Mouse (Mus musculus): ENCODE measurements around the gene Havcr2.
"Not testable (repeated sequence)": the region's sequence is repeated elsewhere in the genome, so short reads cannot be mapped to it uniquely, and the experiment has no call there.

Havcr2 gene

DNA sequence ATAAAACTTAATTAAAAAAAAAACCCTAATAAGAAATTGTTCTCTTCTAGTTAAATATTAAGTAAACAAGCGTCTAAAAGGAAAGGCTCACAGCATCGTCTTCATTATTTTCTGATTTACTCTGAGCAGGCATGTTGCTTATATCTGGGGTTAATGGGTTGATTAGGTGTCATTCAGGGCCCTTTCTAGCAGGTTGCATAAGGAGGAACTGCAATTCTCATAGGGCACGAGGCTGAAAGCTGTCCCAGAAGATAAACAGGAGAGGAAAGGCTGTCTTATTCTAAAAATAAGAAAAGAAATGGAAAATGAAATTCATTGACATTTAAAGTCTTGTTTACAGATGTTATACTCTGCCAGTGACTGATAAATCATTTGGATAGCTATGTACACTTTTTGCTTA lies 5.2 kb downstream of the Havcr2 start:
- no peak for DNase-seq (ENCODE audit: extremely low spot score)

DNA sequence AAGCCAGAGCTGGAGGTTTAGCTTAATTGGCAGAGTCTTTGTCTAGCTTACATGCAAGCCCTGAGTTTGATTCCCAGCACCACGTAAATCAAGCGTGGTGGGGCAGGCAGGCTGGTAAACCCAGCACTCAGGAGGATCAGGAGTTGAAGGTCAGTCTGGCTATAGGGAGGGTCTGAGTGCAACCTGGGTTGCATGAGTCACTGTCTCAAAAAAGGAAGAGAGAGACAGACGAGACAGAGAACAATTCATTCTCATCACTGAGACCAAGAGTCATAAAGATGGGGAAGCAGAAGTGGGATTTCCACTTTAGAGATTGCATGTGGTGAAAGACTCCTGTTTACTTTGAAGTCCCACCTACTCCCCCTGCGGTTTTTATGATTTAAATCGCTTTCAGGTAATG lies 6.6 kb downstream of the Havcr2 start:
- no peak for DNase-seq (ENCODE audit: extremely low spot score)

DNA sequence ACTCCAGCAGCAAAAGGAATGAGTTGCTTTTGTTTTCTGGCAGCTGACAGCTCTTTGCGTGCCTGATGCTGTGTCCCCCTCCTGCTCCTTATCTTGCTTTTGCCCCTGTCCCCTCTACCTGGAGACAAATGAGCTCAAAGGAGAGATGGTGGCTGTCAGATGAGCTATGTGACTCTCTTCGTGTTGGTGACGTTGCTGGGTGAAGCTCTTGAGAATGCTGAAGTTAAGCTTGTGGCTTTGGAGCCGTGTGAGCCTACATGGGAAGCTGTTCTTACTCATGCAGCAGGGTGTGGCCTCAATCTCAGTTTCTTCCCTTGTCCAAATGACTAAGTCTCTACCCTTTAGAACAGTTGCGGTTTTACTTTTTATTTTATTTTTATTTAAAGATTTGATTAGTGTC lies 7.2 kb downstream of the Havcr2 start:
- DNase-seq (ENCODE audit: extremely low spot score) = no peak

DNA sequence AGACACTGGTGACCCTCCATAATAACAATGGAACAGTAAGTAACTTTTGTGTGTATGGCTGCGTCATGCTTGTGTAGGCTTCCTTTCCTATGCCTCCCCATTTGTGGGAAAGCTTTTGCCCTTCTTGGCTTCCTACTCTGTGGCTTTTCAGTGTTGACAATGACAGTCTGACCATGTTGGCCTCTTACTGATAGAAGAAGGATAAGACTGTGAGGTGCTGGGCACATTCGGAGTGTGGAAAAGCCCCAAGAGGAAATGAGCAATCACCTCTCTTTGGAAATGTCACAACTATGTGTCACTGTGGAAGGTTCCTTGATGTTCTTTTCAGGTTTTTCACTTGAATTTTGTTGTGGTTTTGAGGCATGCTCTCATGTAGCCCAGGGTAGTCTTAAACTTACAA lies 12.1 kb downstream of the Havcr2 start:
- DNase-seq (ENCODE audit: extremely low spot score) = no peak

DNA sequence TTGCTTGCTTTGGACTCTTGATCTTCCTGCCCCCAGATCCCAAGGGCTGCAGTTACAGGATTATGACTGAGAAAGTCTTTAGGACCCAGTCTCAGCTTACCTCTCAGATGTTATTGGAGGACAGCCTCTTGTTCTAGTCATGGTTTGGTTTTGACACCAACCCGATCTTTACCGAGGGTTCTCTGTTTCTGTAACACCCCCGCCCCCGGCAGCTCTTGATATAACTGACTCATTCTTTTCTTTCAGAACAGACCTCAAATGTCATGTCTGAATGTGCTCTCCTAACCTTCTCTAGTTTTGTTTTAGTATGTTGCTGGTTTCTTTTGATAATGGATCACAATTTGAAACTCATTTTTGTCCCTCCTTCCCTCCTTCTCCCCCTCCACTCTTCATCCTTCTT lies 19.5 kb downstream of the Havcr2 start:
- DNase-seq (ENCODE audit: extremely low spot score) = no peak

DNA sequence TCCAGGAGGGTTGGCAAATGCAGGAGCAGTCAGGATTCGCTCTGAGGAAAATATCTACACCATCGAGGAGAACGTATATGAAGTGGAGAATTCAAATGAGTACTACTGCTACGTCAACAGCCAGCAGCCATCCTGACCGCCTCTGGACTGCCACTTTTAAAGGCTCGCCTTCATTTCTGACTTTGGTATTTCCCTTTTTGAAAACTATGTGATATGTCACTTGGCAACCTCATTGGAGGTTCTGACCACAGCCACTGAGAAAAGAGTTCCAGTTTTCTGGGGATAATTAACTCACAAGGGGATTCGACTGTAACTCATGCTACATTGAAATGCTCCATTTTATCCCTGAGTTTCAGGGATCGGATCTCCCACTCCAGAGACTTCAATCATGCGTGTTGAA lies 24.6 kb downstream of the Havcr2 start:
- no peak for DNase-seq (ENCODE audit: extremely low spot score)

DNA sequence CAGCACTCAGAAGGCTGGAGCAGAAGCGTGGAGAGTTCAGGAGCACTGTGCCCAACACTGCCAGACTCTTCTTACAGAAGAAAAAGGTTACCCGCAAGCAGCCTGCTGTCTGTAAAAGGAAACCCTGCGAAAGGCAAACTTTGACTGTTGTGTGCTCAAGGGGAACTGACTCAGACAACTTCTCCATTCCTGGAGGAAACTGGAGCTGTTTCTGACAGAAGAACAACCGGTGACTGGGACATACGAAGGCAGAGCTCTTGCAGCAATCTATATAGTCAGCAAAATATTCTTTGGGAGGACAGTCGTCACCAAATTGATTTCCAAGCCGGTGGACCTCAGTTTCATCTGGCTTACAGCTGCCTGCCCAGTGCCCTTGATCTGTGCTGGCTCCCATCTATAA lies 25.8 kb downstream of the Havcr2 start:
- DNase-seq (ENCODE audit: extremely low spot score) = no peak

DNA sequence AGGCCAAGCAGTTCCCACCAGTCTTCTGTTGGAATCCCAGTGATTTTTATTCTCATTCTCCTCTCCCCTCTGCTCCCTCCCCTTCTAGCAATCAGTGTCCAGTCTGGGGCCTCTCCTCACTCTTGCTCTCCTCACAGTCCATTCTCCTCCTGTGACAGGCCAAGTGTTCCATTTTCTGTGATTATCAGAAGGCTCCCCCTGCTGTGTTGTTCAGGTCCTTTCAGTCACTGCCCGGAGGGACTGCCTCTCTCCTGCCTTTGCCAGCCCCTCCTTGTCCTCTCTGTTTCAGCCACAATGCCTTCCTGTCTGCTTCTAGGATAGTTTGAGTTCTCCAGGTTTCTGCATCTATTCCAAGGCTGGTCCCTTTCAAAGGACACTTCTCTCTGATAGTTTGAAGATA lies 33.5 kb downstream of the Havcr2 start:
- DNase-seq (ENCODE audit: extremely low spot score) = no peak

DNA sequence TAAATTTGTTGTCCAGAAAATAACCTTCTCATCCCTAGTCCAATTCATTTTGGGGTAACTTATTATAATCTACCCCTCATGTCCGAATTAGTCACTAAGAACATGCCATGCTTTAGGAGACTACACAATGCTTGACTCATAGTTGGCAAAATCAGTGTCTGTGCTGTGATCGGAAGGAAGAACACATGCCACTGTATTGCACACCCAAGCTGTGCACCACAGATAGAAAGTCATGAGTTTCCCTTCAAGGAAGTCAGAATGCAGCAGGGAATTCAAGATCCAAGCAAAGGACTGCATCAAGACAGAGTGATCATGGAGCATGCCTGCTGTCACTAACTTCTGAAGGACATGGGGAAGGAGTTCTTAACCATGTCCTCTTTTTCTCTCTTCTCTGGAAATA lies 33.9 kb downstream of the Havcr2 start:
- no peak for DNase-seq (ENCODE audit: extremely low spot score)

DNA sequence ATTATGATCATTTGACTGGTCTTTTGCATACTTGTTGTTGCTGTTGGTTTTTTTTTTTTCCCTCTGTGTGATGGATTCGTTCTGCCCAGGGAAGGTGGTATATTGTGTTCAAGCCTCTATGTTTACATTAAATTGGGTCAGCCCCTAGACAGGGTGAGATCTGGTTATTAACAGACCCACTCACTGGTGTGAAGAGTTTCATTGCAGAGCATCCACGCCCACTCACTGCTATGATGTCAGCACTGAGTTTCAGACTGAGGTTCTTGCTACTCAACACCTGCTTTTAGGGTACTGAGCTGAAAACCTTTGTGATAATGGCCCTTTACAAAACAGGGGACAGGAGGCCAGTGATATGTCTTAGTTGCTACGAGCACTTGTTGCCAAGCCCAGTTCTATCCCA lies 52.4 kb downstream of the Havcr2 start:
- no peak for DNase-seq (ENCODE audit: extremely low spot score)

DNA sequence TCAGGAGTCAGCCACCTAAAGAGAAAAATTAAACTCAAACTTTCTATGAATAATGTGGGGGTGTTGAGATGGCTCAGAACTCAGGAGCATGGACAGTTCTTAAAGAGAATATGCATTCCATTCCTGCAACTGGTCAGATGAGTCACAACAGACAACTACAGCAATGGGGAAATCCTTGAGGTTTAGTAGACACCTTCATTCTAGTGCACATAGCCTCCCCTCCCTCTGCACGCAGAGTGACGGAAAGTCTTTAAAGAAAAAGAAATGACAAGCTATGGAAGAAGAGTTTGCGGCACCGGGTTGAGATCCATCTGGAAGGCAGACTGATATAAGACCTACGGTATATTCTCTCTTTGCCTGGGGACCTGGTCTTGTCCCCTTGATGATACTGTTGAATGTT lies 55.2 kb downstream of the Havcr2 start:
- DNase-seq (ENCODE audit: extremely low spot score) = no peak

DNA sequence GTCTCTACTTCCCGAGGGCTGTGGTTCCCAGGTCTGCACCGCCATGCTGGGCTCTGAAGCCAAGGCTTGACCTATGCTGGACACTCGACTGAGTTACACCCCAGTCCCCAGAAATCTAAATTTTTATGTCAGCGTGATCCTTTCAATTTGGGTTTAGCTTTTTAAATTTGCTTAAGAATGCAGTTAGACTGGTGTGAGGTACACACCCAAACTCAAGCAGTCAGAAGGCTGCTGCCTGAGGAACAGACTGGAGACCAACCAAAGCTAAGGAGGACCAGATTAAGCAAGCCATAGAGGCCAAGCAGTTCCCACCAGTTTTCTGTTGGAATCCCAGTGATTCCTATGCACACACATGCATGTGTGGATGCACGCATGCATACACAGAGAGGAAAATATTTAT lies 66.6 kb downstream of the Havcr2 start:
- not testable (repeated sequence) for DNase-seq (ENCODE audit: extremely low spot score)

DNA sequence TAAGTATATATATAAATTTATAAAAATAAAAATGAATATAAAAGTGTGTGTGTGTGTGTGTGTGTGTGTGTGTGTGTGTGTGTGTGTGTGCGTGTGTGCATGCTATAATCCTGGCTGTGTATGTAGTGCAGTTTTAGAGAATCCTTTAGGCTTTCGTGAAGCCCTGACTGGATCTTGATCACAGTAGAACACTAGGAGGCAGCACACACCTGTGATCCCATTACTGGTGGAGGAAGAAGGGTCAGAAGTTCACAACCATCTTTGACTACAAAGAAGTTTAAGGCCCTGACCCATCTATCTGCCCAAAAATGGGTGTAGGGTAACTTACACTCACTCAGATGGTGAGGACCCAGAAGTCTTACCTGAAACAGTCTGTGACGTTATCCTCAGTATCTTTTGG lies 68.0 kb downstream of the Havcr2 start:
- no peak for DNase-seq (ENCODE audit: extremely low spot score)

DNA sequence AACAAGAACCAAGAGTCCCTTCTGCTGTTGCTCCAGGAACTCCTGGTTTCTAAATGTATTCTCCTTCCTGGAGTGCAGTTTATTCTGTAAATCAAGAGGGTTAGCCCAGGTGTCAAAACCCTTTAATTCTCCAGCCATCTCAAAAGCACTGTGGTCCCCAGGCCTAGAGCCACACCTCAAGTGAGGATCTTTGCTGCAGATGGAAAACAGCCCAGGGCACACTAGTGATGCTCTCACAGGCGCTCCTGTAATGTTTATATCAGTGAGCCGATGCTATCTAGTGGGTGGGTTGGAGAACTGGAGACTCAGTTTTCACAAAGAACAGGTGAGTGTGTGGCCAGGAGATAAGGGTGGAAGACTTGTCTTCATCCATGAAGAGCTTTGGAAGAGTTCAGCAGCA lies 69.2 kb downstream of the Havcr2 start, which contains the start of gene Gm12169:
Gene Gm12169, plus strand, starts transcription at position 301 of the 400 bp plus-strand sequence.
- no peak for DNase-seq (ENCODE audit: extremely low spot score)

DNA sequence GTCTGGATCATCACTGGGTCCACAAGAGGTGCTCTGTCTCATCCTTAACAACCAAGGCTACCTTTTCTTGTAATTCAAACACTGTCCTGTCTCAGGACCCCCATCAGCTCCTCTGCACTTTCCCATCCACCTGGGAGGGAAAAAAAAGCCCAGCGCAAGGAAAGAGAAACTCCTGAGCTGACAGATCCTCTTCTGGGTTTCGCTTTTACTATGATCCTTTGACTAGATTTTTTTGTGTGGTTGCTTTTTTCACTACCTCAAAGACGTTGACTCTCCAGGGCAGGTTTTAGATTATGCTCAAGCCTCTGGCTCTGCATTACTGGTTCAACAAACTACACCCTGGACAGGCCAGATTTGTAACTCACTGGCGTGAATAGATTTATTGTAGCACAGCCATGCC lies 75.4 kb downstream of the Havcr2 start:
- DNase-seq (ENCODE audit: extremely low spot score) = no peak
